Mouse (Mus musculus): ENCODE results near the gene Ggt6. TPM values are rescaled to one million over a fixed set of nuclear protein-coding genes. Genes with fewer than 3 reads are reported as not detected.

Gene Ggt6
- 1 to 10 TPM in 1 of 2 experiments, under 1 TPM in 1; 0.83 to 4.7 TPM for total RNA-seq (2021)
- 8.5 and 13.4 TPM in 2 replicates for polyA plus RNA-seq (2012; rRNA removed)
- long read RNA-seq: 0 reads

GRCm38 (mm10) chr11:72434963-72435693 lies at the start of gene Ggt6:
Gene Ggt6 (plus strand): TSS chr11:72435526.
- DNase-seq: peak; percentile 83

DNA sequence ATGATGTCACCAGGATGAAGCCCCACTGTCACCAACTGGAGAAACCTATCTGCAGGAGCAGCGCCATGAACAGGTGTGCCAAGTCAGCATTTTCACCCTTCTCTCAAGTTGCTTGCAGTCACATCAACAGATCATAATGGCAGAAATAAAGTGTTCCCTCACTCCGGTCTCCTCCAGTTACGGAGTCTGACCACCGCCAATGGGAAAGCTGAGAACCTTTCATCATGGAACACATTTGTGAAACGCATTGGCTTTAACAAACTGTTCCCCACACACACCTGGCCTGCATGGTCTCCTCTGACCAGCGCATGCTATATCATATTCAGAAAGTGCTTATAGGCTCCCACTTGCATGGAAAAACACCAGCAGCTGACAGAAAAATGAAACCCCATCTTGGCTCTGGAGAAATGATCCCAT lies 47.2 kb upstream of the Ggt6 start:
- DNase-seq: no peak

GRCm38 (mm10) chr11:72389407-72390142 lies 45.8 kb upstream of the Ggt6 start:
- DNase-seq: no peak

GRCm38 (mm10) chr11:72391181-72391580 lies 44.1 kb upstream of the Ggt6 start:
- DNase-seq: no peak

GRCm38 (mm10) chr11:72393243-72393642 lies 42.1 kb upstream of the Ggt6 start:
- no peak for DNase-seq

DNA sequence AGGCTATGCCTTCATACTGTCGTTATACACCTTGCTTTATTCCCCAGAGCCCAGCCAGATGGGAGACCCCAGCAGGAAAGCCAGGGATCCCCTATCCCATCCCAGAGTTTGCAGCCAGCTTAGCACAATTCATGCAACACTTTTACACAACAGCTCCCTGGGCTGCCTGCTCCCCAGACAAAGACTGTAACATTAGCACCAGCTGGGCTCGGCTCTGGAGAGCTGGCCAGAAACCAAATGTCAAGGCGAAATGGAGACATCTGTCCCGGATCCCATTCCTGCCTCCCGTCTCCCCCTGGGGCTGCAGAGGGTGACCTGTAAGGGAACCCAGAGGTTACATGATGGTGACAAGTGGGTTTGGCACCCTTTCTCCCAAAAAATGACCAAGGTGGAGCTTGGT lies 41.7 kb upstream of the Ggt6 start:
- peak; percentile 78 for DNase-seq

DNA sequence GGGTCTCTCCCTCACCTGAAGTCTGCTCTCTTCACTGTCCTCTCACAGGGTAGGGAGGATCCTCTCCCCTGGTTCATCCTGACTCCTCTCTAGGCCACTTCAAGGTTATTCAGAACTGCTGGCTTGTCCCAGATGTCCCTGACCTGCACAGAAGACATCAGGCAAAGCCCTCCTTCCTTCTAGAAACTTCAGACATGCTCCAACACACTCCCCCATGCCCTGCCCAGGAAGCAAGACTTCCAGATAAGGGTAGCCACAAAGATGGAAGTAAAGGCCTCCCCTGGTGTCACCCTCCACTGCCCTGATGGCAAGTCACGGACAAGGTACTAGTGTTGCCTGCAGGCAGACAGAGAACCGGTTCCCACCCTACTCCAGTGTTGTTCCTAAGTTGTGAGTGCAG lies 40.6 kb upstream of the Ggt6 start:
- DNase-seq: no peak

- DNase-seq: no peak
These were observed 39.7 kb upstream of the Ggt6 start for GRCm38 (mm10) chr11:72395652-72396051.

DNA sequence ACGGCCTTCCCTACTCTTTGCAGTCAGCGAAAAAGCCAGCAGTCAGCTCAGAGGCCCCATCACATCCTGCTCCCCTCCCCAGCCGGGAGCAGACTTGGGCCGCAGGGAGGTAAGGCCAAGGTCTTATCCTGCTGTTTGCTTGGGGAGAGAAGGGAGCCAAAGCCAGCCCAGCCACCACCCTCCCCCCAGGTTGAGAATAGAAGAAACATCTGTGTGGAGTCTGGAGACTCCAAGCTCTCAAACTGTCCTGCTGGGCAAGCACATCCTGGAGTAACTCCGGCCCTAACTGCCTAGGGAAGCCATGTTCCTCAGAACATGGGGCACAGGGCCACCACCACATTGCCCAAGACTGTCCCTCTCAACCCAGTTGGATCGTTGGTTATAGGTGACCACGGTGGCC lies 38.7 kb upstream of the Ggt6 start:
- peak; percentile 42 for DNase-seq

DNA sequence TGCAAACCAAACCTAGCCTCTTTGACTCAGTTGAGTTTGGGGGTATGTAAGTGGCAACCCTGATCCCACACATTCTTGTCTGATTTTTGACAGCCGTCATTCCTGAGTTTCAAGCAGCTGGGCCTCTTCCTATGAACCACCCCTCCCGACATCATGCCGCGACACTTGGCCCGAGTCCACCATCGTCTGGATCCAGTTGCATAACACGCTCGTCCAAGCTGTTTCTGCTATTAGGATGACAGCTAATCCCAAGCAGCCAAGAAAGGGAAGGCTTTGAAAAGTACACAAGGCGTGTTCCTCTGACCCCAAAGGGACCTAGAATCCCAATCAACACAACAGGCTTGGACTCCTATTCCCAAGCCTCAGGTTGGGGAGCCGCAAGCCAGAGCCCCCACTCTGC lies 38.3 kb upstream of the Ggt6 start:
- peak; percentile 57 for DNase-seq

GRCm38 (mm10) chr11:72397811-72398525 lies 37.4 kb upstream of the Ggt6 start:
- no peak for DNase-seq

DNA sequence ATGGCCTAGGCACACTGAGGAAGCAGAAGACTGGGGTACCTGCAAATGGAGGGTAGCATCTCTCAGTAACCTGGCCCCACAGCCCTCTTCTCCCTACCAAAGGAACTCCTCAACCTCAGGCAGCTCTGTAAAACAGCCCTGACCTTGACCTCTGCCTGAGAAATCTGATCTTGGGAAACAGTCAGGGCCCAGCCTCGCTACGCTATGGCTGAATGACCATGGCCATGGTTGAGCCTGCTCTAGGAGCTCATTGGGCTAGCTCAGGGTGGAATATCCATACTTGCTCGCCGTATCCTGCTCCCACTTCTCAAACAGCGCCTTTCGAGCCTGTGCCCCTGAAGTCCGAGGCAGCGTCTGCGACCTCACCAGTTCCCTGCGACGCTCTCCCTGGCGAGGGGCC lies 34.3 kb upstream of the Ggt6 start:
- no peak for DNase-seq

DNA sequence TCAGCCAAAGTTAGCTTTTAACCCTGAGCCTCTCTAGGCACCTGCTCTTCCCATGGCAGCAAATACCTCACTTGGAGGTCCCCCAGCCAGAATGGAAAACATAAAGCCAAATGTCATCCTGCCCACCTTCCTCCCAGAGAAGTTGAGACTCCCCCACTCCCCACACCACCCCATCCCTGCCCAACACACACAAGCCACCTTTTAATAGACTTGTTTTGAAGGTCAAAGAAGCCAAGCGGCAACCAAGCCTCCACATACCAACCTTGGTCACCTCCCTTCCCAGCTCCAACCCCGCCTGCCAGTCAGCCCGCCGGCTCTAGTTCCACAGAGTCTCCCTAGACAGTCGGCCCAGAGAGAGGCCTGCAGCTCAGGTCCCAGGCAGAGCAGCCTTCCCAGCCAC lies 33.3 kb upstream of the Ggt6 start:
- DNase-seq: no peak

GRCm38 (mm10) chr11:72402969-72403368 lies 32.4 kb upstream of the Ggt6 start:
- DNase-seq: no peak

- no peak for DNase-seq
These were observed 29.8 kb upstream of the Ggt6 start for GRCm38 (mm10) chr11:72405532-72405931.

- DNase-seq: no peak
These were observed 29.1 kb upstream of the Ggt6 start for GRCm38 (mm10) chr11:72406079-72406675.

DNA sequence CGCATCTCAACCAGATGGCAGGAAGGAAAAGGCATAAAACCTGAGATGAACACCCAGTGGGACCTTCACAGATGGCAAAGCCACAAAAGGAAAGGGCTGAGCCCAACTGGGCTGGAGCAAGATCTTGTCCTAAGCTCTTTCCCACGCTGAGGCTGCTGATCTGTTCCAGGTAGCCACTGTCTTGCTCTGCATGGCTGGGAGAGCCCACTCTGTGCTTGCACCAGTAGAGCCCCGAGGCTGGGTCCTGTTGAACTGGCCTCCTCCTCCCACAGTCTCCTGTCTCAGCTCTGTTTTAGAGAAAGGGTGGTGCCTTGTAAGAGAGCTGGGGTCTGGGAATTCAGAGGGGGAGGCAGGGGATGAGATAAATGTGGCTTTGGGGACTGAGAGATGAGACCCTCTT lies 28.2 kb upstream of the Ggt6 start:
- no peak for DNase-seq

GRCm38 (mm10) chr11:72407574-72407973 lies 27.8 kb upstream of the Ggt6 start:
- no peak for DNase-seq

DNA sequence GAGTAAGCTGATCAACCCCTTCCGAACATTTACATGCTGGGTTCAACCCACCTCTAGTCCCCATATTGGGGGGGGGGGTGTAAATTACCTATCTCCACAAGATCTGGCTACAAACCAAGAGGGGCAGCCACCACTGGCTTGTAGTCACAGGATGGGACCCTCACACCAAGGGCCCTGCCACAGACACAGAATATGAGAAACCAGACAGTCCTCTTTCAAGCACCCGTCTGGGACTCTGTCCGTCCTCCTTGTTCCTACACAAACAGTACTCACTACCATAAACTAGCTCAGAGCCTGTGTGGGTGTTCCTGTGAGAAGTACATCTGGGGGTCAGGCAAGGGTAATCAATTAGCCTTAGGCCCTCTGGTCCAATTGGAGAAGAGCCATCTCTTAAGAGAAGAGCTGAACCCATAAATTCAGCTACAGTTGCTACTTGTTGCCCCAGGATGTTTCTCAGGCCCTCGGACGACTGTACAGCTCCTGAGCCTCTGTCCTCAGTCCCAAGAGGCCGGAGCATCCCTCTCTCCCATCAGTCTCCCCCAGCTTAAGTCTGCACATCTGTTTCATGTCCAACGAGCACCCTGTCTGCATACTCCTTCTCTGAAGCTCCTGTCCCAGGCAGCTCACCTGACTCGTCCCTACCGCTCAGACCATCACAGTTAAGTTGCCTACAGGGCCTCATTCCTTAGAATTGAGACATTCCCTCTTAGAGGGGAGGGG lies 26.7 kb upstream of the Ggt6 start:
- DNase-seq: no peak

DNA sequence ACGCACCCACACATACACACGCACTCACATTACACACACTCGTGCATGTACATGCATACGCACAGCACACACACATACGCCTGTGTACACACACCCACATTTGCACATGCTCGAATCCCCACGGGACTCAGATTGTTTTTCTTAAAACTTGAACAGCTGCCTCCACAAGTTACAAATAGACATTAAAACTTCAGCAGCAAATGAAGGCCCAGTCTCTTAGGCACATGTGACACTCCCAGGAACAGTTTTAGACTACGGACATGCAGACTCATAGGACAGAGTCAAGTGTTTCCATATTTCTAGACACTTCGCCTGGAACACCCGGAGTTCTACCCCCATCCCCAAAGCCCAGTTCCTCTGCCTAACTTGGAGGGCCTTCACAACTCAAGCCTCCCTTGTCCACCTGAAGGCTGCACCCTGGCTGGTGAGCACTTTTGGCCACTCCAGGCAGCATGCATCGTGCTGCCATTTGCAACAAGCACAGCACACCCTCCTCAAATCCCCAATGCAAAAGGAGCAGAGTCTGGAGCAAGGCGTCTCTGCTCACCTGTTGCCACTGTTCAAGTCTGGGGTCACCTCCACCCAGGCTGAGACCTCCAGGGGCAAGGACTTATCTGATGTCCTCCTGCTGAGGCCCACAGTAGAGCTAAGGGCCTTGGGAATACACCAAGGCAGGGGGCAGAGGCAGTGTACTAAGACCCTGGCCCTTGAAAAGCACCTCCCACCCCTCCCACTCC lies 25.5 kb upstream of the Ggt6 start:
- DNase-seq: no peak

- DNase-seq: no peak
These were observed 24.7 kb upstream of the Ggt6 start for GRCm38 (mm10) chr11:72410521-72411092.

Data from adrenal gland, adult 2 months (tissue).